Mouse (Mus musculus): ENCODE results near the gene Sepsecs.

Gene Sepsecs

GRCm38 (mm10) chr5:52643947-52644840, 25.3 kb downstream of the Sepsecs start:
- no peak for DNase-seq (ENCODE audit: low spot score)

- DNase-seq (ENCODE audit: low spot score) = no peak
Measured at GRCm38 (mm10) chr5:52641736-52642135, 27.8 kb downstream of the Sepsecs start.

DNA sequence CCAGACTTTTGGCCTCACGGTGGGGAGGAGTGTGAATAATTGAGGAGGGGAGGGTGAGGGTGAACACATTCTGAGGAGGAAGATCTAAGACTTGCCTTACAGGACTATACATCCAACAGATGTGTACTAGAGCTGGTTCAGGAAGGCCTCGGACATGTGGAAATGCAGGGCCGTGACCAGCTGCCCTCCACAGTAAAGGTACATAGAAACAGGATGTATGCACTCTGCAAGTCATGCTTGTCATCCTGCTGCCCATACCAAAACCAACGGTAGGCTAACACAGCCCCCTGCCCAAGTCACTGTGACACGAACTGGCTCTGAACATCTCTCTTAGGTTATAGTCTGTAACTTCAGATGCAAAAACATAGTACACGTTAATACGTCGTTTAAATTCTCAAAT, 30.6 kb downstream of the Sepsecs start:
- no peak for DNase-seq (ENCODE audit: low spot score)

GRCm38 (mm10) chr5:52638006-52638405, 31.5 kb downstream of the Sepsecs start:
- no peak for DNase-seq (ENCODE audit: low spot score)

GRCm38 (mm10) chr5:52636923-52637322, 32.6 kb downstream of the Sepsecs start:
- DNase-seq (ENCODE audit: low spot score) = no peak

GRCm38 (mm10) chr5:52636025-52636755, 33.3 kb downstream of the Sepsecs start:
- DNase-seq (ENCODE audit: low spot score) = no peak

- no peak for DNase-seq (ENCODE audit: low spot score)
Measured at GRCm38 (mm10) chr5:52634017-52634416, 35.5 kb downstream of the Sepsecs start.

DNA sequence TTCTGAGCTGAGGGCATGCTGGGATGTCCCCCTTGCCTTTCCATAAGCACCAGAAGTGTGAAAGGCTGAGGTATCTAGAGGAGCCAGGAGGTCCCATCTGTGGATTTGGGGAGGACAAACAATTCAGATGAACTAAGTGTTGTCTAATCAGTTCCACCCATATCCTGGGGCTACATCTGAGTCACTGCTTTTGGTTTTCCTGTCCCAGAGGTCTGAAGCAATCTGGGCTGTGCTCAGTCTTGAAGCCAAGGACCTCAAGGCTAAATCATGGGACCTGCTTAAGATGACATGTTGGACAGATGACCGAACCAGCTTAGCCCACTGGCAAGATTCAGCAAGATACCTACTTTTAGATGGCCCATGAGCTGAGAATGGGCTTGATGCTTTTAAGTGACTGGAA, 39.0 kb downstream of the Sepsecs start:
- peak; percentile 26 for DNase-seq (ENCODE audit: low spot score)

- no peak for DNase-seq (ENCODE audit: low spot score)
Measured at GRCm38 (mm10) chr5:52629214-52629613, 40.3 kb downstream of the Sepsecs start.

DNA sequence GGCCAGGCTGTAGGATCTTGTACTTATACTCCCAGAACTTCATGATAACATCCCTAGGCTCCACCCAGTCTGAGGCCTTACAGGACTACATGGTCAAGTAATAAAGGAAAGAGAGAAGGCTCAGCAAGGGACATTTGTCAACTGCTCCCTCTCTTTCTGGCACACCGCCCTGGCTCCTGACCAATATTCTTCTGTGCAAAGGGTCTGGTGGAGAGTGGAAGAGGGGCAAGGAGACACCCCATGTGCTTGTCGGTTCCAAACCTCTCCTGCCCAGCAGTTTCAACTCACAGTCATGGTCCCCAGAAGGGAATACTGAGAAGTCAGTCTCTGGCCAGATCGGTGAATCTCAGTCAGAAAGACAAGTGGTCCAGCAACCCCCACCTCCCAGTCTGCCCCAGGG, 40.7 kb downstream of the Sepsecs start:
- no peak for DNase-seq (ENCODE audit: low spot score)

DNA sequence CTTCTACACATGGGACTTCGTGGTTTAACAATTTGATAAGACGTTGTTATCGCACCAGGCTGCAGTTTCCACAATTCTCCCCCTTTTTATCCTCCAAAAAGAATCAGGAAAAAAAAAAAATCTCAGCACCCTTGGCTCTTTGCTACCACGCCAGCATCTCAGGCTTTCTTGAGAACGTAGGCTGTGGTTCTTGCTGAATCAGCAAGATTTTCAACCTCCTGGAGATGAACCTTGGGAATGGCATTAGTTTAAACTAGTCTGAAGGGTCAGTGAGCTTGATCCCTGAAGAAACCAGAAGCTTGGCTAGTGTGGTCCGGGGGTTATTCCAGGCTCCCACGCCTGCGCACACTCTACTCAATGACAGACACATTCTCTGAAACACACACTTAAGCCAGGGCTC, 41.8 kb downstream of the Sepsecs start:
- DNase-seq (ENCODE audit: low spot score) = no peak

DNA sequence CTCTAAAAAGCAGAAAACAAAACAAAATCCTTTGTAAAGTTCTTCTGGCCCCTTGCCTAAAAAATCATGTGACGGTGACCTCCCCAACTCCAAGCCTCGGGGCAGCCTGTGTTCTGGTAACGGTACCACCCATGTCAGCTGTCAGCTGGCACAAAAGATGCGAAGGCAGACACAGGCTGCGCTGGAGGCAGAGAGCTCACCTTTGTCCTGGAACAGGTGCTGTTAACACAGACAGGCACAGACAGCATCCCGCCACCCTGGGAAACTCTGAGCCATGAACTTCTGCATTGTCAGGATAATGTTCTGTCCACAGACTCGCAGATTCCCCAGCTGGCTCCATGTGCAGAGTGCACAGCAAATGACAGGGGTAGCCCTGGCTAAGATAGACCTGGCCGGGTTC, 43.4 kb downstream of the Sepsecs start:
- no peak for DNase-seq (ENCODE audit: low spot score)

DNA sequence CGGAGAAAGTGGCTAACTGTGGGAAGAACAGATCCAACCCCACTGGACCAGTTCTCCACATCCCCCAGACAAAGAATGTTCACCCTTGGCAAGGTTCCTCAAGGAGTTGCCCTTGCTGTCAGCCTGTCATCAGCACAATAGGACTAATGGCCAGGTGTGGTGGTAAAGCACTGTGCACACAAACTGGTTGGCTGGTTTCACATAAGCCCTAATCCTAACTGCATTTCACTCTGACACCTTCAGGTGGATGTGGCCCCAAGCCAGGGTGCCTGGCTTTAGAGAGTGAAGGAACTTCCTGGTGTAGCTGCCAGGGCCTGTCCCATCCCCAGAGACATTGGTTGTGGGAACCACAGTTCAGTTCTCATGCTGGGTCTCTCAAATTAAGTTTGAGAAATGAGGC, 44.6 kb downstream of the Sepsecs start:
- DNase-seq (ENCODE audit: low spot score) = no peak

- no peak for DNase-seq (ENCODE audit: low spot score)
Measured at GRCm38 (mm10) chr5:52623099-52623498, 46.4 kb downstream of the Sepsecs start.

DNA sequence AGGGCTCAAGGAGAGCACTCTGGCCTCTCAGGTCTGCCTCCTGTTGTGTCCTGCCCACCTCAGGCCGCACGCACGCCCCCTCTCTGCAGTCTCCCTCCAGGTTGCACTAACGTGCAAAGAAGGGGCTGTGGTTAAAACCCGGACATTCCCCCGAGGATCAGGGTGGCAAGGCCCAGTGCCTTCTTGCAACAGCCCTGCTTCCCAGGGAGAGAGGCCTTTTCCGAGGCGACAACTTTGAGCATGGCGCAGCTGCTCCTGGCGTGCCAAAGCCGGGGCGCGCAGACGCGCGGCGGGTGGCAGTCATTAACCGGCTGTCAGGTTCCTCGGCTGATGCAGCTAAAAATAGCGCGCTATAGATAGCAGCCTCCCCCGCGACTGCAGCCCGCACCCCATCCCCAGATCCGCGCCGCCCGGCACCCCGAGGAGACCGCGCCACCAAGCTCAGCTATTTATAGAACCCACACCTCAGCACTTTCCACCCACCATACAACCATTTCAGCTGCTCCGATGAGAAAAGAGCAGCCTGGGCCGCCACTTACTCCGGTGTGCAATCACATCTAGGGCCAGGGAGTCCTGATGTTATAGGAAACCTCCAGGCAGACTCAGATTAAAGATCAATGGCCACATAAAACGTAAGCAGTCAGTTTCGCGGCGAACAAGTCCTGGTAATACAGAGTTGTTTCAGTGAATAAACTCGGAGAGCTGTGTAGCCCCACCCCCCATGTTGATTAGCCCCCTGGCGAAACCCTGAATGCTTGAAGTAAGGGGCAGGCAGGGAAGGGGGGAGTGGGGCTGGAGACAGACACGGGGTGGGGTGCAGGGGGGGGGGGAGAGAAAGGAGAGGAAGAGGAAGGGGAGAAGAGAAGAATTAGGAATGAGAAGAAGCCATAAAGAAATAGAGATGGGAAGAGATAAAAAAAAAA, 50.9 kb downstream of the Sepsecs start:
- DNase-seq (ENCODE audit: low spot score) = no peak

GRCm38 (mm10) chr5:52617711-52618347, 51.7 kb downstream of the Sepsecs start:
- no peak for DNase-seq (ENCODE audit: low spot score)

DNA sequence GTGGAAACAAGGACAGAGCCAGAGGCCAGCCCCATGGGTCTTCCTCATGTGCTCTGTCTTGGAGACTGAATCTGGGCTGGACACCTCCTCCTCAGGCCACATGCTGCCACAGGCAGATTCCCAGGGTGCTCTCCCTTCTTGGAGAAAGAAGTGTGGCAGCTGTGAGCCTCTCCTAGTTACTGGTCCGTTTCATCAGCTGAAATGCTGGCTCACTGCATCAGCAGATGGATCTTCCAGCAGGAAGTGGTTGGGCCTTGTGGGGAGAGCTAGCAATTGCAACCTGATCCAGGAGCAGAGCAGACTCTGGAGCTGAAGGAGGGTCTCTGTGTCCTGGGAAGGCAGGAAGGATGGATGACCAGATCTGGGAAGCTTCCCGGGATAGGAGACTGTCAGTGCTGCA, 53.0 kb downstream of the Sepsecs start:
- DNase-seq (ENCODE audit: low spot score) = peak; percentile 66

- no peak for DNase-seq (ENCODE audit: low spot score)
Measured at GRCm38 (mm10) chr5:52615421-52615820, 54.1 kb downstream of the Sepsecs start.

GRCm38 (mm10) chr5:52614686-52615085, 54.8 kb downstream of the Sepsecs start:
- no peak for DNase-seq (ENCODE audit: low spot score)

- no peak for DNase-seq (ENCODE audit: low spot score)
Measured at GRCm38 (mm10) chr5:52612776-52613175, 56.7 kb downstream of the Sepsecs start.

DNA sequence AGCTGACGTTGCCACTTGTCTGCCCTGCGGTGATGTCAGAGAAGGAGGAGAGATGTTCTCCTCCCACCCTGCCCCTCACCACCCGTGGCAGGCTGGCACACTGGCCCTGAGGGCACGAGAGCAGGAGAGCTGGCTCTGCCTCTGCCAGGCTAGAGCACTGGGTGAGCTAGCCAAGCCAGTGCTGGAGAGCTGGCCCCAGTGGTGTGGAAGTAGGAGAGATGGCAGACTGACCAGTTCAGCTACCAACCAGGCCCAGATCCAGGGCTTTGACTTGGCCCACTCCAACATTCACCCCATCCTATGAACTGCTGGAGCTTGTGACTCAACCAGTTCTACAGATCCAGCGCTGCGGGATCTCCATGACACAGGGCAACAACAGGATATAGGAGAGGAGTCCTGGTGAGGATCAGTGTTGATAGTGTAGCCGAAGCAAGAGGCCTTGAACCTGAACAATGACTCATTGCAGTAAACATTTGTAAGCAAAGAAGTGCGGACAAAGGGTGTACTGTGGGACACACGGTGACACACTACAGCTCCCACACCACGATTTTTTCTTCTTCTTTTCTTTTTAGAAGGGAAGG, 58.1 kb downstream of the Sepsecs start:
- DNase-seq (ENCODE audit: low spot score) = peak; percentile 73

Data from adipocyte (in vitro differentiated cells).